Mouse (Mus musculus) ES-E14 (cell line): Measurements from ENCODE around the gene Gatad1. TPM values are rescaled to one million over a fixed set of nuclear protein-coding genes. Genes with fewer than 3 reads are reported as not detected.

Source experiments
- DNase-seq: peaks from one replicate; pipeline ENCODE4 v3.0.0-alpha.2; 2013; ENCODE audit warnings: low read depth, low spot score
- H3K27ac ChIP-seq: 2 replicates; pipeline ENCODE4 v1.5.1; 2012; ENCODE audit warnings: low read depth, mild to moderate bottlenecking, low read length, moderate library complexity, mixed read lengths; ENCODE audit not compliant: poor library complexity, insufficient read depth, severe bottlenecking
- H3K36me3 ChIP-seq: 2 replicates; pipeline ENCODE4 v1.6.1; 2012; ENCODE audit warnings: mild to moderate bottlenecking, low read length, moderate library complexity, mixed read lengths; ENCODE audit not compliant: control insufficient read depth, poor library complexity, insufficient read depth, severe bottlenecking
- H3K4me1 ChIP-seq, 2 experiments: fragments of 150-350 bp in 1 of 2; sonication (generic) in 1 of 2; 2 replicates each; pipeline ENCODE4 v1.6.1; 2012; ENCODE audit warnings: low read length in 2 of 2, mild to moderate bottlenecking in 1 of 2, mixed read lengths in 1 of 2; ENCODE audit not compliant: control insufficient read depth in 2 of 2, insufficient read depth in 2 of 2, poor library complexity in 1 of 2
- H3K4me3 ChIP-seq, 2 experiments: fragments of 150-350 bp in 1 of 2; sonication (generic) in 1 of 2; 2 replicates each; pipeline ENCODE4 v1.5.1; 2012; ENCODE audit warnings: low read length in 2 of 2, low read depth in 1 of 2, mild to moderate bottlenecking in 1 of 2, mixed read lengths in 1 of 2; ENCODE audit not compliant: insufficient read depth in 1 of 2, poor library complexity in 1 of 2, severe bottlenecking in 1 of 2
- H3K9ac ChIP-seq: 2 replicates; pipeline ENCODE4 v1.6.1; 2012; ENCODE audit warnings: low read depth, mild to moderate bottlenecking, low read length, mixed read lengths; ENCODE audit not compliant: poor library complexity, insufficient read depth, severe bottlenecking
- H3K9me3 ChIP-seq: fragments of 150-350 bp; sonication (generic); 2 replicates; pipeline ENCODE4 v1.6.1; 2012; ENCODE audit warnings: low read depth, mild to moderate bottlenecking, low read length; ENCODE audit not compliant: control insufficient read depth, insufficient read depth
- CHD2 ChIP-seq: IDR thresholded peaks from 2 replicates; pipeline ENCODE4 v1.6.1; 2014; ENCODE audit warnings: mild to moderate bottlenecking, low read depth, low read length, inconsistent platforms
- HCFC1 ChIP-seq: IDR thresholded peaks from 2 replicates; pipeline ENCODE4 v1.6.1; 2012; ENCODE audit warnings: low read length, inconsistent platforms, borderline replicate concordance; ENCODE audit not compliant: insufficient read depth
- MAFK ChIP-seq: IDR thresholded peaks from 2 replicates; pipeline ENCODE4 v1.6.1; 2014; ENCODE audit warnings: mild to moderate bottlenecking, low read depth, low read length, inconsistent platforms; ENCODE audit not compliant: insufficient read depth
- ZC3H11A ChIP-seq: IDR thresholded peaks from 2 replicates; pipeline ENCODE4 v1.6.1; 2012; ENCODE audit warnings: low read depth, mild to moderate bottlenecking, inconsistent platforms, low read length, borderline replicate concordance
- ZNF384 ChIP-seq: IDR thresholded peaks from 2 replicates; pipeline ENCODE4 v1.6.1; 2012; ENCODE audit warnings: low read depth, low read length, inconsistent platforms
- in situ Hi-C, 2 experiments: fragments of 600-800 bp; cut with MboI; formaldehyde crosslinking; loops; one replicate each; pipeline ENCODE4 v1.15.1; 2025; ENCODE audit warnings: low sequenced_read_pairs in 2 of 2, inconsistent platforms in 1 of 2; ENCODE audit not compliant: unreplicated experiment in 2 of 2
- total RNA-seq: library from RNA; depleted of rRNA; stranded (reverse); fragments of 300-350 nt; gene quantifications from 2 replicates; pipeline ENCODE4 v1.2.3, GENCODE M21; 2012

Gatad1 gene
- total RNA-seq, 1 experiment: 90.0 TPM

DNA sequence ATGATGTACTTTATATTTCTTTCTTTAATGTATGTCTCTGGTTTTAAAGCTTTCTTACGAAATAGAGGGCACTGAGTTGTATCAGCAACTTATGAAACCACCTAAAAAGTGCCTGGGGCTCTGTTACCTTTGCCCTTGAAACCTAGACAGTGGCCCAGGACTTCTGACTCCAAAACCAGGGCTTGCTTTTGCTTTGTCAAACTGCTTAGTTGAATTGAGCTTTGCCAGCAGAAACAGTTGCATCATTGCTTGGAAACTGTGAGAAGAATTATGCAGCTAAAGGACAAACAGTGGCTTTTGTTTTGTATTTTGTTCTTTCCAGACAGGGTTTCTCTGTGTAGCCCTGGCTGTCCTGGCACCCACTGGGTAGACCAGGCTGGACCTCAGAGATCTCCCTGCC is 56.7 kb downstream of the Gatad1 start:
- in situ Hi-C loops: no loop called here

DNA sequence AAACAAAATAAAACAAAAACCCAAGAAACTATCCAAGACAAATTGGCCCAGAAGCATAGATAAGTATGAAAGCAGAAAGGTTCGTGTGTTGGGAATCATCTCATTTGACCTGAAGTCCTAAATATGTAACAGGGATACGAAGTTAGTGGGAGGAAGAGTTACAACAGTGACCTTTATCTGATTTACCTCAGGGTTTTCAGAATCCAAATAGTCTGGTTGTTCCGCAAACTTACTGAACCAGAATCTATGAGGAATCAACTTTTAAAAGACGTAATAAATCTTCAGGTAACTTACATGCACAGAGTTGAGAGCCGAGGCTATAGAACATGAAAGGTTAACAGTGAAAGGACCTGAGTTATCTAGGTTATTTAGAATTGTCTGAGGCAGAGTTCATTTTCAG is 58.2 kb downstream of the Gatad1 start:
- no peak overlapping the region for H3K9ac ChIP-seq
- H3K4me1 ChIP-seq: peaks cover 0 to 2% of the 10 kb centered on the region in 2 experiments; a peak in 1 of 4 replicates
- H3K9me3 ChIP-seq: no peaks in the 10 kb centered on the region
- H3K4me3 ChIP-seq: no peak overlapping the region
- TF ChIP-seq ZNF384 (no peak), CHD2 (no peak), HCFC1 (no peak), ZC3H11A (no peak), MAFK (no peak)
- no peak overlapping the region for H3K27ac ChIP-seq
- no peak for DNase-seq
- no peaks in the 10 kb centered on the region for H3K36me3 ChIP-seq
- in situ Hi-C loops: no loop called here

More for the DNA sequence above, 56.7 kb downstream of the Gatad1 start:
- Histone ChIP-seq H3K9ac (no peak overlapping the region), H3K9me3 (no peaks in the 10 kb centered on the region), H3K4me1 (no peaks in the 10 kb centered on the region), H3K36me3 (peaks cover 1% of the 10 kb centered on the region; the same call in 1 of the 2 replicates), H3K27ac (no peak overlapping the region), H3K4me3 (no peak overlapping the region)
- TF ChIP-seq MAFK (no peak), ZNF384 (no peak), ZC3H11A (no peak), HCFC1 (no peak), CHD2 (no peak)
- no peak for DNase-seq

DNA sequence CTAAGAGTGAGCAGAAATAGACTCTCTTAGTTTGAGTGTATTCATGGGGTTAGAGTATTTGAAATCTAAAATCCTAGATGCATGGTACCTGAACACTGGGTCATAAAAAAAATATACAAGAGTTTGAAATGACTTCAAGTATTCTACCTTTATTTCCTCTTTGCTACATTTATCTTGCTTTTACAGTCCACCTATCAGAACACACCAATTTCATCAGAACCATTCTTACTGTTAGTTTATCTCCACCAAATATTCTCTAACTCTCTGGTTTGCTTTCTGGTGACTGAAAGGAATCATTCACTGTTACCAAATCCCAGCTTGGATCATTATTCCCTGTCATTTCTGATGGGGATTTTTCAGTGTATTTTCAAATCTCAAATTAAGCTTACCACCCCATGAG is 59.8 kb downstream of the Gatad1 start:
- Histone ChIP-seq H3K9me3 (no peaks in the 10 kb centered on the region), H3K9ac (no peak overlapping the region; the same call in 1 of the 2 replicates), H3K36me3 (no peaks in the 10 kb centered on the region), H3K27ac (no peak overlapping the region), H3K4me1 (peaks cover 0 to 2% of the 10 kb centered on the region in 2 experiments; a peak in 1 of 4 replicates), H3K4me3 (peak overlapping the region; percentile 73 to 94)
- TF ChIP-seq ZC3H11A (no peak), HCFC1 (no peak), MAFK (no peak), ZNF384 (no peak), CHD2 (no peak)
- in situ Hi-C loops: no loop called here
- DNase-seq: no peak

DNA sequence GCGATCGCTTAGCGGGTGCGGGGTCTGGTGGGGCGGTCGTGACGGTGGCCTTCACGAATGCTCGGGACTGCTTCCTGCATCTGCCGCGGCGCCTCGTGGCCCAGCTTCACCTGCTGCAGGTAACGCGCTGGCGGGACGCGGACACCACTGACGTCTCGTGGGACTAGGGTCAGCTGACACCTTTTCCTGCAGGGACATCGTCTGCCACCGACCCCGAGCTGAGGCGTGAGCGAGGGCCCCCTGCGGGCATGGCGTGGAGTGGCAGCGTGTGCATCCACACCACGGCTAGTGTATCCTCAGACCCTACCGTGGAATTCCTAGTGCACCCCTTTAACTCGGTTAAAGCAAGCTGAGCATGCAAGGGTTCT is 60.6 kb downstream of the Gatad1 start, which contains the start of gene Rbm48:
Gene Rbm48 (minus strand): TSS at position 187 of the 368 bp plus-strand sequence.
- TF ChIP-seq MAFK: no peak
- no peak for TF ChIP-seq ZC3H11A
- no peak for TF ChIP-seq ZNF384
- no peak for TF ChIP-seq HCFC1
- TF ChIP-seq CHD2: no peak; the same call in 1 of the 2 replicates
- peak; percentile 64 for DNase-seq
- H3K4me3 ChIP-seq: peak within 1 kb of the TSS; percentile 73 to 94
- in situ Hi-C loops: no loop called here
- H3K9me3 ChIP-seq: no peaks in the 10 kb centered on the region
- H3K27ac ChIP-seq: peak within 1 kb of the TSS; percentile 26; the same call in 1 of the 2 replicates
- peaks cover 0 to 2% of the 10 kb centered on the region in 2 experiments; a peak in 1 of 4 replicates for H3K4me1 ChIP-seq
- peak within 1 kb of the TSS; percentile 89 for H3K9ac ChIP-seq
- H3K36me3 ChIP-seq: peaks cover 3% of the 10 kb centered on the region; the same call in 1 of the 2 replicates
